Mouse (Mus musculus) frontal cortex, postnatal 14 days (tissue): Measurements from ENCODE around the gene Sorcs2.
A peak's percentile ranks its signal among the peaks of the same experiment; 100 is the strongest.

Source experiments
- DNase-seq, 2 experiments: peaks; one replicate each; pipeline ENCODE4 v3.0.0; 2022; ENCODE audit warnings: low spot score in 2 of 2

Gene Sorcs2

DNA sequence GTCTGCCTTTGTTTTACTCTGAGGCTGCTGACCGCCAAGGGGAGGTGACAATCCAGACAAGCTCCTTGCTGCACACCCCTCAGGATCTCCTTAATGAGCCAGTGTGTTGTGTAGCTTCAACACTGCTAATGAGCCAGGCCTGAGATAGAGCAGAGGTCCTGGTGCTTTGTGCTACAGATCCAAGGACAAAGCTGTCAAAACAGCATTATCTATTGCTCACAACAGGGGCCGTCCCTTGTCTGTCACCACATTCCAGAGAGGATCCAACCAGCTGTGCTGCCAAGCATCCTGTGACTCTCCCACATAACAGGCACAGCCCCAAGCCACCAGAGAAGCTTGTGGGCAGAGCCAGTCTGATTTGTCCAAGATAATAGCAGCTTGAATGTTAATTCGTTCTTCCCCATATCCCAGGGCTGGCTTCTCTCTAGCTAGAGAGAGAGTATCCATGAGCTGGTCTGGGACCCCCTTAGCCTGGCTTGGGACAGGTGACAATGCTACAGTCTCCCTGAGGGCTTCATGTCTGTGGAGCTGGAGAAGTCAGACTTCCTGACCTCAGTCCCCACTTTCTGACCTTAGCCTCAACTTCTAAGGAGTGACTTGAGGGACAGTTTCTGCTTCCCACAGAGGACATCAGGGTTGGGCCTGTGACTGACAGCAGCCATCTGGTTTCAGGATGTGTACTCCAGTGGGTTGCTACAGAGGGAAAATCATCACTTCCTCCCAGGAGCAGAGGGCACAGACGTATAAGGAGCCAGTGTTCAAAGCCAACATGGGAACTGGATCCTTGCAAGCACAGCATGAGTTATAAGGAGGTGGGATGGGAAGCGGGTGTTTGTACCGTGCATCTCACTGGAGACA, 328.2 kb downstream of the Sorcs2 start:
- DNase-seq = peak in 1 of 2 experiments; percentile 33

DNA sequence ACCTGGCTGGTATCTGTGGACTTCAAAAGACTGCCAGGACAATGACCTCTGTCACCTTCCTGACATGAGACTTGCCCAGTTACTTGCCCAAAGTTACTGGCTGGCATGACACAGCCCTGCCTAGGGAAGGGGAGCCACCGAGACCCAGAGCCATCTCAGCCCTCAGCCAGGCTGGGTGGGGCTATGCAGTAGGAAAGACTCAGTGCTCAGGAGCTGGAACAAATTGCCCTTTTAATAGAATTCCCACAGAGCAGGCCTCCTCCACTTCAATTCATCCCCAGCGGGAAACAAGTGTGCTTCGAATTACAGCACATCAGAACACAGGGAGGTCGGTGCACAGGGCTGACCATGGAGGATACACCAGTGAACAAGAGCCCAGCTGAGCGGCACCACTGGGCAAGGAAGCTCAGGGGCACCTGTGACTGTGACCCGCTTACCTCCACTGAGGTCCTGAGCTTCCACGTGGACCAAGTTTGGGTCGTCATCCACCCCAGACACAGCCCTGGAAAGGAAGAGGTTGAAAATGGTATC, 330.2 kb downstream of the Sorcs2 start:
- no peak for DNase-seq

GRCm38 (mm10) chr5:36057804-36058322, 340.1 kb downstream of the Sorcs2 start:
- DNase-seq = no peak

- no peak for DNase-seq
Observed at GRCm38 (mm10) chr5:36056921-36057320, 341.0 kb downstream of the Sorcs2 start.

GRCm38 (mm10) chr5:36055876-36056275, 342.1 kb downstream of the Sorcs2 start:
- no peak for DNase-seq

DNA sequence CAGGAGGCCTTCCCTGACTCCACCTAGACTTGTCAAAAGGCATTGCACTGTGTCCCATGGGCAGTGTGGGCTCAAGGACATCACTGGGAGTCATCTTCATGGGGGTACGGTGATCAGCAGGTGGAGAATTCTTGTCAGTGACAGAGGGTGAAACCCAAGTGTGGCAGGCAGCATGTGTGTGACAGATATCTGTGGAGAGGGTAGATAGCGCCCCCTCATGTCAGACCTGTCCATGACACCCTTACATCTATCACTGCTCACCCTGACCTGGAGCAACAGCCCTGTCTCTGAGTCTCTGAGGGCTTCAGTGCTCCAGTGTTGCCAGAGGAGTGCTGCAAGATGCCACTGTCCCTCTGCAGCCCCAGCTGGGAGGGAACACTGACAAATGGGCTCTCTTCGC, 343.4 kb downstream of the Sorcs2 start:
- DNase-seq = no peak

- DNase-seq = no peak
Observed at GRCm38 (mm10) chr5:36043154-36043553, 354.8 kb downstream of the Sorcs2 start.

GRCm38 (mm10) chr5:36041756-36042155, 356.2 kb downstream of the Sorcs2 start:
- DNase-seq = no peak

GRCm38 (mm10) chr5:36041236-36041562, 356.7 kb downstream of the Sorcs2 start:
- no peak for DNase-seq

GRCm38 (mm10) chr5:36040398-36041235, 357.3 kb downstream of the Sorcs2 start:
- DNase-seq = peak in 1 of 2 experiments; percentile 25

GRCm38 (mm10) chr5:36039596-36039995, 358.3 kb downstream of the Sorcs2 start:
- DNase-seq = no peak

DNA sequence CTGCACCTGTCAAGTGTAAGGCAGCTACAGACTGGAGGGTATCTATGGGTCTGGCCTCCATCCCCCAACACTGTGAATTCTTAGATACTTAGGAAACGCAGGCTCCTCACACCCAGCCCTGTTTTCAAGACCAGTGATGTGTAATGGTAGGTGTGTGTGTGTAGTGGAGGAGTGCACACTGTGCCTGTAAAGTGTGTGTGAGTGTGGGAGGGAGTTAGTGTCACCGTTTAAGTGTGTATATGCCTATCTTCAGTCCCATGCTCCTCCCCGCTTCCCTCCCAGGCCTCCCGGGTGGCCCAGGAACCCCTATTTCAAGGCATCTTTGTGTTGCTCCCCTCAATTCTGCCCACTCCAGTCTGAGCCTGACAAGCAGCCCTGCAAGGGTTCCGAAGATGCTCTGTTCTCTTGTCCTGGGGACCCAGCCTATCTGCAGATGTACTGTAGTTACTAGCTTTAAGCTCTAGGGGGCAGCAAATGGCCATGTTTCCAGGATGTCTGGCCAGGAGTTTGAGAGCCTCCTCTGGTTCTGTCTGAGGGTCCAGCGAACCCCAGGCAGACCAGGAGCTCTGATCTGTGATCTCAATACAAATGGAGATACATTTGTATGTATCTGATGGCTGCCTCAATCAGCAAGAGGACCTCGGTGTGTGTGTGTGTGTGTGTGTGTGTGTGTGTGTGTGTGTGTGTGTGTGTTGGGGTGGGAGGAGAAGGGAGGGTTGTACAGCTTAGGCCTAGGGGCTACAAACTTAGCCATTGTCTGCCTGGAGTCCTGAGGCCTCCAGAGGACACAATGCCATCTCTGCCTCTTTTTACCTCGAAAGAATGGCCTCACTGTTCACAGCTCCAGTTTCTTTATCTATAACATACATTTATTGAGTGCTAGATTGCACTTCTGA, 364.2 kb downstream of the Sorcs2 start:
- DNase-seq = peak in 1 of 2 experiments; percentile 38

- no peak for DNase-seq
Observed at GRCm38 (mm10) chr5:36025076-36025475, 372.9 kb downstream of the Sorcs2 start.

DNA sequence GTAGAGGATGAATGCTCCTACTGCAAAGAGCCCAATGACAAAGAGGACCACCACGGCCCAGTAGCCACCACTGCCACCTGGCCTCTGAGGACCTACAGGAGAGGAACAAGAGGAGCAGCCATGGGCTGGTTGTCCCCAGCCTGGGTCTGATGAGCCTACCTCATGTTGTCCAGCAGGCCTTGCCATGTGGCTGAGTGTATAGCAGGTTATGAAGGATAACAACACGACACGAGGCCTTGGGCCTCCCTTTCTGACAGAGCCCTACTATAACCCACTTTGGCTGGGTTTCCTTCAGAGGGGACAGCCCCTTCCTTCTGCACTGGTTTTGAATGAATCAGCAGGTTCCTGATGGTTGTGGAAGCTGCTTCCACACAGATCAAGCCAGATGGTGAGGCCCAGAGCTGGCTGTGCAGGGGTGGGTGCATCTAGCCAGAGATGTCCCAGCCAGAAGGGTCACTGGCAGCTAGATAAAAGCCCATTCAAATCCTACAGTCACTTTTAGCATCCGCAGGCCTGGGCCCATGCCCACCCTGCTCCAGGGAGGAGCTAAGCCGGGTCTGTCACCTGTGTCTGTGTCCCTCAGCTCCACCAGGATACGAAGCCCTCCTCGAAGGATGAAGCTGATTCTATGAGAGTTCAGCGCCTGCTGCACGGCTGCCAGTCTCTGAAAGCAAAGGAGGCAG, 373.8 kb downstream of the Sorcs2 start:
- DNase-seq = no peak

GRCm38 (mm10) chr5:36022361-36022760, 375.6 kb downstream of the Sorcs2 start:
- no peak for DNase-seq

GRCm38 (mm10) chr5:36021091-36021490, 376.8 kb downstream of the Sorcs2 start:
- no peak for DNase-seq

DNA sequence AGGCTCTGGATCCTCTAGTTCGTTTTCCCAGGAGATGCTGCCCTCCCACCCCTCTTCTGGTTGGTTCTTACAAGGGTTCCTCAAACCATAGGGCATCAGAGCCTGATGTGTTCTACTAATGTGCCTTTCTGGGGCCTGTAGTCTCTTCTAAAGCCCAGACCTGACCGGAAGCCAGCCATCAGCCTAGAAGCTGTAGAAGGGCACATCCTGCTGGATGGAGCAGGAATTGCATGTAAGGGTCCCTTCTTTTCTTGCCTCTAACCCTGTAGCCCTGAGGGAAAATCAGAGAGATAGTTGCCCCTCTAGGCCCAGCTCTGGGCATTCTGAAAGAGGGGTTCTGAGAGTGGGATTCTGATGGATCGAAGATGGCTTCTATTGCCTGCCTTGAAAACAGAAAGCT, 379.6 kb downstream of the Sorcs2 start:
- DNase-seq = no peak

GRCm38 (mm10) chr5:36009405-36009804, 388.5 kb downstream of the Sorcs2 start:
- DNase-seq = no peak

DNA sequence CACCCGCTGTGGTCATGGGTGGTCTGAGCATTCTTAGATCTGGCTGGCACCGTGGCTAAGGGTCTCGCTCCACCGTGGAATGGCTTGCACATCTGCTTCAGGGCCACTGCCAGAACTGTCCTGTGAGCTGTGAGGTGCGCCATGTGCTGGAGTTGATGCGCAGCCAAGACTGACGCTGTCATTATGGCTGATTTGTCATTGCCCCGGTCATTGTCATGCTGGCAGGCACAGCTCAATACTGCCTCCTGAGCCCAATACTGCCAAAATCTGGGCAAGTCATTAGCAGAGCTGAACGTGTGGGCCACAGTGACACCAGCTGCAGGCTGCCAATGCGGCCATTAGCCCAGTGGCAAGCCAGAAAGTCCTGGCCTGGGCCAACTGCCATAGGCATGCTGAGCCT, 390.3 kb downstream of the Sorcs2 start:
- DNase-seq = no peak

GRCm38 (mm10) chr5:36006586-36006985, 391.4 kb downstream of the Sorcs2 start:
- no peak for DNase-seq

- DNase-seq = no peak
Observed at GRCm38 (mm10) chr5:36006106-36006505, 391.8 kb downstream of the Sorcs2 start.
